Mouse (Mus musculus) splenic B cell, adult 2 months (primary cell): ENCODE data around the gene Otop3.
"Not testable (repeated sequence)": the region's sequence is repeated elsewhere in the genome, so short reads cannot be mapped to it uniquely, and the experiment has no call there.

Experiments used
- DNase-seq: peaks from one replicate; pipeline ENCODE4 v3.0.0-alpha.2; 2011; ENCODE audit warnings: low read depth, low spot score
- H3K27me3 ChIP-seq: 2 replicates; pipeline ENCODE4 v1.6.1; 2012; ENCODE audit warnings: mild to moderate bottlenecking, low read length, moderate library complexity, mixed read lengths; ENCODE audit not compliant: control insufficient read depth, poor library complexity, insufficient read depth, severe bottlenecking
- H3K36me3 ChIP-seq: 2 replicates; pipeline ENCODE4 v1.6.1; 2012; ENCODE audit warnings: mild to moderate bottlenecking, low read length, moderate library complexity, mixed read lengths; ENCODE audit not compliant: control insufficient read depth, poor library complexity, insufficient read depth, severe bottlenecking

Gene Otop3

DNA sequence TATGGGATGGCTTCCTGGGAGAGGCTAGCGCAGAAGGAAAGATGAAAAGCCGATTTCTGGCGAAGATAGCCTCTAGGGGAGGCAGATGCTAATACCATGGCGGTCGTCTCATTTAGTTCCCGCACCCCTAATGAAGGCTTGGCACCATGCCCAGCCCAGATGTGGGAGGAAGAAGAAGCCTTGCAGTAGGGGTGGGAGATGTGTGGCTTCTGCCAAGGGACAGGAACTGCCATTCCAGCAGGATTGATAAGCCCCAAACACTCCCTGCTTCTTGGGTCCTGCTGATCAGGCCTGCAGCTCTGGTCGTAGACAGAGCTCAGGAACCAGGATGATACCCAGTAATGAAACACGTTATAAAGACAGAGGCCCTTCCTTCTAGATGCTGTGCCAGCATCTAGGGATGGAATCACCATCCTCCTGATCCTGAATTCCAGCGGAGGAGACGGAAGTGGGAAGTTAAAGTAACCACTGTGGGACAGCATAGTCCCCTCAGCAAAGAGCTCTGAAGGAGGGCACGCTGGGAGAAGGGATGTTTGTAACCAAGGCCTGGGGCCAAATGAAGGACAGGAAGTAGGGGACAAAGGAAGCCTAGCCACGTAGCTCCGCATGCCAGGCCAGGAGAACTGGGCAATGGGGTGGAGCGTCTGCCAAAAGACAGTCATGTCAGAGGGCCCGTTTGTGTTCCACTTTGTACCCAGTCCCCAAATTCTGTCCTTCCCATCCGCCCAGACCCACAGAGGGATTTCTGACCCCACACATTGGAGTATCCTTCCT, 49.4 kb downstream of the Otop3 start:
- H3K36me3 ChIP-seq, result no peaks in the 10 kb centered on the region
- no peaks in the 10 kb centered on the region for H3K27me3 ChIP-seq
- DNase-seq, result no peak

DNA sequence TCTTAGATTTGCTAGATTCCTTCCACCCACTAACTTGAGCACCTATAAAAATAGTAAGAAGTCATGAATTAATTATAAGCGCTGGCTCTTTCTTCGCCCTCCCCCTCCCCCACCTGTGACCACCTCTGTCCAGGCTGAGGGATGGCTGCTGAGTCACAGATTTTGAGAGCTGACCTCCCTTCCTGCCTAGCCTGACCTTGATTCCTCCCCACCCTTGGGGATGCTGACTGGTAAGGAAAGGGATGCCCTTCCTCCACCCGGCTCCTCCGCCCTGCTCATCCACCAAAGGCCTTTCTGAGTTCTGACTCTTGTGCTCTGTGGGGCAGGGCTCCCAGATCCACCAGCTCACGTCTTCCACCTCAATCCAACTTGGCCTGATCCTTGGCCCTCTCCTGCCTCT, 50.1 kb downstream of the Otop3 start:
- no peak for DNase-seq
- Histone ChIP-seq H3K36me3 (no peaks in the 10 kb centered on the region), H3K27me3 (no peaks in the 10 kb centered on the region)

DNA sequence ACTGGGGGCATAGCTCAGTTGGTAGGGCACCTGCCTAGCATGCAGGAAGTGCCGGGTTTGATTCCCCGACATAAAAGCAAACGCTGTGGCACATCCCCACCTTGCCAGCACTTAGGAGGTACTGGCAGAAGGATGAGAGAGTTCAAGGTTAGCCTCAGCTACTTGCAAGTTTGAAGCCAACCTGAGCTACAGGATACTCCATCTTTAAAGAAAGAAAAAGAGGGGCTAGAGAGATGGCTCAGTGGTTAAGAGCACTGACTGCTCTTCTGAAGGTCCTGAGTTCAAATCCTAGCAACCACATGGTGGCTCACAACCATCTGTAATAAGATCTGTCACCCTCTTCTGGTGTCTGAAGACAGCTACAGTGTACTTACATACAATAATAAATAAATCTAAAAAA, 52.3 kb downstream of the Otop3 start:
- not testable (repeated sequence) for H3K27me3 ChIP-seq, DNase-seq, H3K36me3 ChIP-seq

DNA sequence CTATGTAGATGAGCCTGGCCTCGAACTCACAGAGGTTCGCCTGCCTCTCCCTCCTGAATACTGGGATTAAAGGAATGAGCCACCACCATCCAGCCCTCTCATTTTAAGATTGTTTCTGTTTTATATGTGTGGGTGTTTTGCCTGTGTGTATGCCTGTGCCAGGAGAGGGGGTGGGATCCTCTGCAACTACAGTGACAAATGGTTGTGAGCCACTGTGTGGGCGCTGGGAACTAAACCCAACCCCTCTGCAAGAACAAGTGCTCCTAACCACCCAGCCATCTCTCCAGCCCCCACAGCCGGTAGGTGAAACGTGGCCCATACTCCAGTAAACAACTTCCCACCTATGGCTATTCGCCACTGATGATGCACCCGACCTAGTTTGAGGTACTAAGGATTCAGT, 56.8 kb downstream of the Otop3 start:
- no peak for DNase-seq
- no peaks in the 10 kb centered on the region for H3K36me3 ChIP-seq
- no peaks in the 10 kb centered on the region for H3K27me3 ChIP-seq

DNA sequence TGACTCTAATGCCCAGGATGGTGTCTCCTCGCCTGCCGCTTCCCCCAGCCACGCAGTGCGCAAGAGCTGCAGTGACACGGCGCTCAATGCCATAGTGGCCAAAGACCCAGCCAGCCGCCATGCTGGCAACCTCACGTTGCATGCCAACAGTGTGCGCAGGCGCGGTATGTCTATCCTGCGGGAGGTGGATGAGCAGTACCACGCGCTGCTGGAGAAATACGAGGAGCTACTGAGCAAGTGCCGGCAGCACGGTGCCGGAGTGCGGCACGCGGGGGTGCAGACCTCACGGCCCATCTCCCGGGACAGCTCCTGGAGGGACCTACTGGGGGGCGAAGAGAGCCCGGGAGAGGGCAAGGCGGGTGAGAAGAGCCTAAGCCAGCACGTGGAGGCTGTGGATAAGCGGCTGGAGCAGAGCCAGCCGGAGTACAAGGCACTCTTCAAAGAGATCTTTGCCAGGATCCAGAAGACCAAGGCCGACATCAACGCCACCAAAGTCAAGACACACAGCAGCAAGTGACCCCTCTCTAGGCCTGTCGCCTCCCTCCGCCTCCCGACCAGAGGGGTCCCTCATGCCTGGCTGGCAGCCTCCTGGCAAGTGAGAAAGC, 59.3 kb downstream of the Otop3 start:
- H3K36me3 ChIP-seq, result no peaks in the 10 kb centered on the region
- DNase-seq, result no peak
- no peaks in the 10 kb centered on the region for H3K27me3 ChIP-seq
